Mouse (Mus musculus) forebrain, postnatal 0 days (tissue): ENCODE data around the gene Prkca. TPM values are rescaled to one million over a fixed set of nuclear protein-coding genes. Genes with fewer than 3 reads are reported as not detected.

Experiments used
- ATAC-seq: fragments of 200-750 bp; cut with Nextera tagmentation; 2 replicates; pipeline ENCODE4 v1.8.0; 2017; ENCODE audit warnings: mild to moderate bottlenecking, moderate library complexity
- DNase-seq: peaks from one replicate; pipeline ENCODE4 v3.0.0-alpha.2; 2015
- H3K27ac ChIP-seq: fragments of 300-500 bp; sonication (generic); 2 replicates; pipeline ENCODE4 v1.5.1; 2014; ENCODE audit warnings: low read depth, mild to moderate bottlenecking, antibody characterized with exemption, low read length, moderate library complexity, mixed read lengths
- H3K27me3 ChIP-seq: fragments of 300-500 bp; sonication (generic); 2 replicates; pipeline ENCODE4 v1.6.1; 2014; ENCODE audit warnings: mild to moderate bottlenecking, low read length, mixed read lengths; ENCODE audit not compliant: insufficient read depth
- H3K36me3 ChIP-seq: fragments of 300-500 bp; sonication (generic); 2 replicates; pipeline ENCODE4 v1.6.1; 2014; ENCODE audit warnings: mild to moderate bottlenecking, moderate library complexity; ENCODE audit not compliant: insufficient read depth
- H3K4me1 ChIP-seq: fragments of 300-500 bp; sonication (generic); 2 replicates; pipeline ENCODE4 v1.6.1; 2014; ENCODE audit warnings: antibody characterized with exemption; ENCODE audit not compliant: insufficient read depth
- H3K4me2 ChIP-seq: fragments of 300-500 bp; sonication (generic); 2 replicates; pipeline ENCODE4 v1.6.1; 2014; ENCODE audit warnings: low read depth, mild to moderate bottlenecking, moderate library complexity
- H3K4me3 ChIP-seq: fragments of 300-500 bp; sonication (generic); 2 replicates; pipeline ENCODE4 v1.5.1; 2014; ENCODE audit warnings: low read depth, low read length, mixed read lengths
- H3K9ac ChIP-seq: fragments of 300-500 bp; sonication (generic); 2 replicates; pipeline ENCODE4 v1.6.1; 2014; ENCODE audit warnings: mild to moderate bottlenecking
- H3K9me3 ChIP-seq: fragments of 300-500 bp; sonication (generic); 2 replicates; pipeline ENCODE4 v1.6.1; 2016; ENCODE audit warnings: low read length
- CTCF ChIP-seq: sonication (generic); IDR thresholded peaks from 2 replicates; pipeline ENCODE4 v1.5.1; 2016; ENCODE audit warnings: antibody characterized with exemption, control low read depth, low read depth
- WGBS: fragments of 180-500 bp; shearing (Covaris S2); extraction: QIAGEN DNeasy Blood & Tissue Kit; methylation state at CpG from one replicate; pipeline ENCODE4 v1.1.7; 2014; 5-methylcytosine and 5-hydroxymethylcytosine counted together
- polyA plus RNA-seq: library from polyadenylated mRNA; unstranded; fragments of >200 nt; fragmentation: Nextera tagmentation; extraction: Ambion mirVana; gene quantifications from 2 replicates; pipeline ENCODE4 v1.2.1, GENCODE M21; 2015
- total RNA-seq: library from RNA; depleted of rRNA; stranded (reverse); fragments of >200 nt; gene quantifications from 2 replicates; pipeline ENCODE4 v1.2.3, GENCODE M21; 2014

The Prkca gene
- total and polyA plus RNA-seq, 2 experiments from 2014 or later, result 5.0 to 30.0 TPM

- Histone ChIP-seq H3K4me3 (no peak overlapping the region), H3K4me2 (no peak overlapping the region), H3K27me3 (no peaks in the 10 kb centered on the region), H3K36me3 (no peaks in the 10 kb centered on the region), H3K9me3 (no peaks in the 10 kb centered on the region), H3K9ac (no peak overlapping the region), H3K4me1 (peaks cover 16% of the 10 kb centered on the region), H3K27ac (no peak overlapping the region)
- 55% methylated on average over 8 of the region's 8 CpGs for WGBS
- no peak for DNase-seq
- ATAC-seq, result no peak
- TF ChIP-seq CTCF, result no peak
Observed at GRCm38 (mm10) chr11:108257921-108258320, 85.8 kb downstream of the Prkca start.

GRCm38 (mm10) chr11:108254681-108255080 lies 89.0 kb downstream of the Prkca start:
- ATAC-seq, result no peak
- no peak for DNase-seq
- Histone ChIP-seq H3K4me2 (no peak overlapping the region), H3K4me1 (peaks cover 14% of the 10 kb centered on the region), H3K9me3 (no peaks in the 10 kb centered on the region), H3K4me3 (no peak overlapping the region), H3K27me3 (no peaks in the 10 kb centered on the region), H3K36me3 (no peaks in the 10 kb centered on the region), H3K27ac (no peak overlapping the region), H3K9ac (no peak overlapping the region)
- TF ChIP-seq CTCF, result no peak
- WGBS, result 91% methylated on average over 5 of the region's 5 CpGs

- H3K4me3 ChIP-seq, result no peak overlapping the region
- 90% methylated on average over 7 of the region's 7 CpGs for WGBS
Observed at GRCm38 (mm10) chr11:108251924-108252775, 91.6 kb downstream of the Prkca start.

GRCm38 (mm10) chr11:108250829-108251637 lies 92.7 kb downstream of the Prkca start:
- WGBS, result 82% methylated on average over 13 of the region's 13 CpGs
- Histone ChIP-seq H3K27me3 (no peaks in the 10 kb centered on the region), H3K36me3 (no peaks in the 10 kb centered on the region), H3K27ac (no peak overlapping the region), H3K4me2 (no peak overlapping the region), H3K9ac (no peak overlapping the region), H3K9me3 (no peaks in the 10 kb centered on the region), H3K4me3 (no peak overlapping the region), H3K4me1 (no peaks in the 10 kb centered on the region)
- DNase-seq, result no peak
- no peak for TF ChIP-seq CTCF
- no peak for ATAC-seq

More at GRCm38 (mm10) chr11:108251924-108252775, 91.6 kb downstream of the Prkca start:
- ATAC-seq (no peak), DNase-seq (no peak)
- H3K36me3 ChIP-seq, result no peaks in the 10 kb centered on the region
- no peak overlapping the region for H3K27ac ChIP-seq
- H3K4me1 ChIP-seq, result no peaks in the 10 kb centered on the region
- no peak for TF ChIP-seq CTCF
- no peak overlapping the region for H3K4me2 ChIP-seq
- H3K9me3 ChIP-seq, result no peaks in the 10 kb centered on the region
- no peaks in the 10 kb centered on the region for H3K27me3 ChIP-seq
- H3K9ac ChIP-seq, result no peak overlapping the region

- Histone ChIP-seq H3K36me3 (no peaks in the 10 kb centered on the region), H3K9me3 (no peaks in the 10 kb centered on the region), H3K9ac (no peak overlapping the region), H3K4me3 (no peak overlapping the region), H3K4me1 (no peaks in the 10 kb centered on the region), H3K27me3 (no peaks in the 10 kb centered on the region), H3K4me2 (no peak overlapping the region), H3K27ac (no peak overlapping the region)
- 83% methylated on average over 1 of the region's 1 CpGs for WGBS
- no peak for ATAC-seq
- no peak for DNase-seq
- TF ChIP-seq CTCF, result no peak
Observed at GRCm38 (mm10) chr11:108250146-108250635, 93.5 kb downstream of the Prkca start.

GRCm38 (mm10) chr11:108249487-108249886 lies 94.2 kb downstream of the Prkca start:
- DNase-seq, result no peak
- H3K9me3 ChIP-seq, result no peaks in the 10 kb centered on the region
- no peak overlapping the region; the same call in 1 of the 2 replicates for H3K27ac ChIP-seq
- WGBS, result 47% methylated on average over 5 of the region's 5 CpGs
- no peak overlapping the region for H3K4me2 ChIP-seq
- no peak for TF ChIP-seq CTCF
- no peaks in the 10 kb centered on the region for H3K27me3 ChIP-seq
- ATAC-seq, result no peak
- H3K4me3 ChIP-seq, result no peak overlapping the region
- no peaks in the 10 kb centered on the region for H3K4me1 ChIP-seq
- no peak overlapping the region for H3K9ac ChIP-seq
- no peaks in the 10 kb centered on the region for H3K36me3 ChIP-seq

- H3K9me3 ChIP-seq, result no peaks in the 10 kb centered on the region
- ATAC-seq, result no peak
- no peak overlapping the region for H3K9ac ChIP-seq
- no peaks in the 10 kb centered on the region for H3K36me3 ChIP-seq
- DNase-seq, result no peak
- no peak overlapping the region for H3K4me2 ChIP-seq
- no peak overlapping the region for H3K4me3 ChIP-seq
- WGBS, result 83% methylated on average over 3 of the region's 3 CpGs
- H3K4me1 ChIP-seq, result 0 out of 2 replicates have a peak, but pooled peaks cover 3% of the 10 kb centered on the region
- H3K27me3 ChIP-seq, result no peaks in the 10 kb centered on the region
- no peak for TF ChIP-seq CTCF
- no peak overlapping the region; the same call in 1 of the 2 replicates for H3K27ac ChIP-seq
Observed at GRCm38 (mm10) chr11:108249047-108249403, 94.7 kb downstream of the Prkca start.
